Comparison of ENCODE assay signal across 8 mouse cellular contexts in genomic region chr3:26152510-26153035, GRCm38 (mm10).
A peak's percentile ranks its signal among the peaks of the same experiment; 100 is the strongest.
DNase-seq lines count a peak whose midpoint lies in the region; ATAC-seq and TF ChIP-seq lines count a peak whose summit lies in the region.

No protein-coding gene starts in this region.

- ATAC-seq in lung, embryonic 16.5 days (ENCODE audit: low read depth) = no peak
- no peak for ATAC-seq in heart, postnatal 0 days (ENCODE audit: insufficient read depth, low read depth)
- peak; percentile 48 for ATAC-seq in neural tube, embryonic 13.5 days (ENCODE audit: low read depth)
- ATAC-seq in activated CD4-positive, CD25-positive, alpha-beta regulatory T cell, adult 4 months = no peak

- 4% methylated on average over 10 of the region's 10 CpGs for WGBS in lung, embryonic 16.5 days
- WGBS in heart, postnatal 0 days = 5% methylated on average over 10 of the region's 10 CpGs
- 1% methylated on average over 10 of the region's 10 CpGs for WGBS in neural tube, embryonic 13.5 days

- peak overlapping the region; percentile 81 for H3K4me2 ChIP-seq in lung, embryonic 16.5 days (ENCODE audit: low read depth, low read length)
- peak overlapping the region; percentile 65 for H3K4me2 ChIP-seq in heart, postnatal 0 days (ENCODE audit: low read depth, low read length)
- H3K4me2 ChIP-seq in neural tube, embryonic 13.5 days = peak overlapping the region; percentile 72

- H3K27me3 ChIP-seq in lung, embryonic 16.5 days (ENCODE audit: control insufficient read depth, insufficient read depth, low read depth, low read length) = peaks cover 3% of the 10 kb centered on the region
- peaks cover 9% of the 10 kb centered on the region for H3K27me3 ChIP-seq in heart, postnatal 0 days (ENCODE audit: control insufficient read depth, insufficient read depth, low read length)
- no peaks in the 10 kb centered on the region for H3K27me3 ChIP-seq in neural tube, embryonic 13.5 days

- H3K9ac ChIP-seq in lung, embryonic 16.5 days (ENCODE audit: low read length) = peak overlapping the region; percentile 46
- no peak overlapping the region for H3K9ac ChIP-seq in heart, postnatal 0 days (replicated peaks; ENCODE audit: low read depth, low read length)
- H3K9ac ChIP-seq in neural tube, embryonic 13.5 days = peak overlapping the region; percentile 82

- TF ChIP-seq CTCF in heart, postnatal 0 days (IDR thresholded peaks at IDR 0.05; ENCODE audit: low read depth) = no peak

- H3K4me1 ChIP-seq in lung, embryonic 16.5 days (replicated peaks; ENCODE audit: control insufficient read depth, insufficient read depth, low read length) = peaks cover 7% of the 10 kb centered on the region
- H3K4me1 ChIP-seq in heart, postnatal 0 days (ENCODE audit: control insufficient read depth, insufficient read depth) = 0 out of 2 replicates have a peak, but pooled peaks cover 4% of the 10 kb centered on the region
- H3K4me1 ChIP-seq in neural tube, embryonic 13.5 days (replicated peaks) = peaks cover 26% of the 10 kb centered on the region

- no peaks in the 10 kb centered on the region for H3K36me3 ChIP-seq in lung, embryonic 16.5 days (ENCODE audit: control insufficient read depth, insufficient read depth, low read length)
- no peaks in the 10 kb centered on the region for H3K36me3 ChIP-seq in heart, postnatal 0 days (replicated peaks; ENCODE audit: control insufficient read depth, insufficient read depth, low read length)
- no peaks in the 10 kb centered on the region for H3K36me3 ChIP-seq in neural tube, embryonic 13.5 days

- H3K4me3 ChIP-seq in lung, embryonic 16.5 days (ENCODE audit: low read length) = peak overlapping the region; percentile 50
- peak overlapping the region; percentile 42 for H3K4me3 ChIP-seq in heart, postnatal 0 days (ENCODE audit: low read depth, low read length)
- H3K4me3 ChIP-seq in neural tube, embryonic 13.5 days = peak overlapping the region; percentile 66

- no peak overlapping the region for H3K27ac ChIP-seq in lung, embryonic 16.5 days (ENCODE audit: low read length)
- no peak overlapping the region for H3K27ac ChIP-seq in heart, postnatal 0 days (ENCODE audit: low read depth)
- H3K27ac ChIP-seq in neural tube, embryonic 13.5 days (replicated peaks) = peak overlapping the region; percentile 80

- no peaks in the 10 kb centered on the region for H3K9me3 ChIP-seq in lung, embryonic 16.5 days (ENCODE audit: control insufficient read depth, low read length)
- H3K9me3 ChIP-seq in heart, postnatal 0 days (replicated peaks; ENCODE audit: control insufficient read depth, low read length) = no peaks in the 10 kb centered on the region
- H3K9me3 ChIP-seq in neural tube, embryonic 13.5 days = no peaks in the 10 kb centered on the region

- intact Hi-C loops in left cerebral cortex, postnatal 14 days (cut with DNase I) = loop anchor here (5.0 to 10.0 kb wide), 2 partner anchors 150 to 1008 kb away; partner anchors contain the start of gene Naaladl2

- DNase-seq in lung, adult 18-20 months = no peak
- DNase-seq in embryo, embryonic 10.5 days (ENCODE audit: low spot score) = peak; percentile 64
- DNase-seq in heart, postnatal 0 days (ENCODE audit: low spot score) = no peak
- DNase-seq in left cerebral cortex, postnatal 14 days (ENCODE audit: low spot score in 2 of 2) = peak; percentile 38 to 39
- DNase-seq in gastrocnemius, postnatal 25 days = no peak

- no peak for TF ChIP-seq EP300 in heart, postnatal 0 days (IDR thresholded peaks at IDR 0.05; ENCODE audit: low read depth)

Comparison
In these comparisons a context has a peak if more than half of its experiments do, and no peak if none do; other contexts are left out.
1. DNase-seq: peak in embryo, embryonic 10.5 days (single experiment) and left cerebral cortex, postnatal 14 days (2 of 2); none in lung, adult 18-20 months (0 of 2), heart, postnatal 0 days (single experiment) and gastrocnemius, postnatal 25 days (single experiment).
2. Peak in every context shown above with its lines, with median percentiles within 50 percentile points of each other: H3K4me2 ChIP-seq and H3K4me3 ChIP-seq.